Mouse (Mus musculus) ovary, adult 18-20 months (tissue): ENCODE data around the gene Gm15127.
"Not testable (repeated sequence)": the region's sequence is repeated elsewhere in the genome, so short reads cannot be mapped to it uniquely, and the experiment has no call there.

ENCODE experiments used
- DNase-seq: peaks from one replicate; pipeline ENCODE4 v3.0.0; 2022; ENCODE audit warnings: low spot score, mixed read lengths

Gm15127 gene

DNA sequence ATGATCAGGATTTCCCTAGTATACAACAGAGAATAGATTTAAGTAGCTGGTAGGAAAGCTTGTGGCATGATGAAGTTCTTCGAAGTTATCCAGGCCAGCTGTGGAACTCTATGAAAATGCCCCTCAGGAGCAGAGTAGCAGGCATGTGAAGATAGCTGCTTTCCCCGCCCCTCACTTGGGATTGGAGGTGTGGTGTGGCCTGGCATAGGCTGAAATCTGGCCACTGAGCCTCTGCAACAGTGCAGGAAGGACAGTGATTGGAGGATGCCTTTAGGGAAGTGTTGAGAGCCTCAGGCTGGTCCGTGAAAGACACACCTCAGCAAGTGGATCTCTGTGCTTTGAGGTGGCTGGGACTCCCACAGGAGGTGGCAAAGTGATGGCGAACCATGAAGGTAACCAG is at the start of gene Gm15127:
Gene Gm15127, plus strand, starts transcription at position 301 of the 400 bp plus-strand sequence.
- DNase-seq = not testable (repeated sequence)

DNA sequence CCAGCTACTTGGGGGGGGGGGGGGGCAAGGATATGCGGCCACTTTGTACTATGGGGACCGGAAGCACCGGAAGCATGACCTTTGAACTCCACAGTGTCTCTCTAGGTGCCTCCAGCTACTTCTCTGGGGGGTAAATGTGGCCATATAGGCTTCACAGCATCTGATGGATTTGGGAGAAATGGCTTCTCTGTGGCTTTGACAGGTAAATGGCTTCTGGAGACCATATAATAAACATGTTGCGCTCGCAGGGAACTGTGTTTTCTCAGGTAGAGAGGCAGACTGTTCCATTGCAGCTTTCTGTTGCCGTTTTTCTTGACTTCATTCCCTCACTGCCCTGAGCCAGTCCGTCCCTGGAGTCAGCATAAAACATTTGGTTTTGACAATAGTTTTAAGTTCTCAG is 48.3 kb upstream of the Gm15127 start, which contains the start of gene Gm8334:
Gene Gm8334, minus strand, starts transcription at position 101 of the 400 bp plus-strand sequence.
- not testable (repeated sequence) for DNase-seq

- not testable (repeated sequence) for DNase-seq
These were observed 12.9 kb downstream of the Gm15127 start for GRCm38 (mm10) chrX:148676290-148676689.
